Mouse (Mus musculus) embryonic facial prominence, embryonic 15.5 days (tissue): ENCODE results near the gene Rnf17. TPM values are rescaled to one million over a fixed set of nuclear protein-coding genes. Genes with fewer than 3 reads are reported as not detected.

Experiments used
- ATAC-seq: fragments of 200-750 bp; cut with Nextera tagmentation; 2 replicates; pipeline ENCODE4 v1.8.0; 2017; ENCODE audit warnings: low read depth, moderate TSS enrichment; ENCODE audit not compliant: insufficient number of reproducible peaks, low FRiP score, low TSS enrichment
- H3K27ac ChIP-seq: fragments of 300-500 bp; sonication (generic); replicated peaks from 2 replicates; pipeline ENCODE4 v1.5.1; 2015; ENCODE audit warnings: mild to moderate bottlenecking, inconsistent platforms
- H3K27me3 ChIP-seq: fragments of 300-500 bp; sonication (generic); 2 replicates; pipeline ENCODE4 v1.6.1; 2015; ENCODE audit warnings: inconsistent platforms
- H3K36me3 ChIP-seq: fragments of 300-500 bp; sonication (generic); 2 replicates; pipeline ENCODE4 v1.6.1; 2015; ENCODE audit warnings: mild to moderate bottlenecking, inconsistent platforms
- H3K4me1 ChIP-seq: fragments of 300-500 bp; sonication (generic); 2 replicates; pipeline ENCODE4 v1.6.1; 2015; ENCODE audit warnings: inconsistent platforms
- H3K4me2 ChIP-seq: fragments of 300-500 bp; sonication (generic); replicated peaks from 2 replicates; pipeline ENCODE4 v1.6.1; 2015; ENCODE audit warnings: mild to moderate bottlenecking, inconsistent platforms
- H3K4me3 ChIP-seq: fragments of 300-500 bp; sonication (generic); replicated peaks from 2 replicates; pipeline ENCODE4 v1.5.1; 2015; ENCODE audit warnings: mild to moderate bottlenecking, inconsistent platforms
- H3K9ac ChIP-seq: fragments of 300-500 bp; sonication (generic); 2 replicates; pipeline ENCODE4 v1.6.1; 2015; ENCODE audit warnings: inconsistent platforms
- H3K9me3 ChIP-seq: fragments of 300-500 bp; sonication (generic); replicated peaks from 2 replicates; pipeline ENCODE4 v1.6.1; 2016; ENCODE audit warnings: inconsistent platforms
- WGBS: fragments of 180-500 bp; shearing (Covaris S2); methylation state at CpG from one replicate; pipeline ENCODE4 v1.1.7; 2015; 5-methylcytosine and 5-hydroxymethylcytosine counted together
- polyA plus RNA-seq: library from polyadenylated mRNA; unstranded; fragments of >200 nt; fragmentation: Nextera tagmentation; extraction: Ambion mirVana; gene quantifications from 2 replicates; pipeline ENCODE4 v1.2.1, GENCODE M21; 2015

Rnf17 gene
- polyA plus RNA-seq, 1 experiment from 2014 or later = 1.5 TPM

GRCm38 (mm10) chr14:56569041-56569440 lies 166.7 kb downstream of the Rnf17 start:
- Histone ChIP-seq H3K9me3 (no peaks in the 10 kb centered on the region), H3K36me3 (0 out of 2 replicates have a peak, but pooled peaks cover under 1% of the 10 kb centered on the region), H3K9ac (no peak overlapping the region), H3K4me1 (0 out of 2 replicates have a peak, but pooled peaks cover 3% of the 10 kb centered on the region), H3K4me2 (no peak overlapping the region), H3K4me3 (no peak overlapping the region), H3K27me3 (no peaks in the 10 kb centered on the region), H3K27ac (no peak overlapping the region)
- 74% methylated on average over 4 of the region's 4 CpGs for WGBS
- no peak for ATAC-seq

- ATAC-seq = peak; percentile 99
- Histone ChIP-seq H3K9me3 (no peaks in the 10 kb centered on the region), H3K4me1 (peaks cover 11% of the 10 kb centered on the region), H3K4me2 (peak overlapping the region; percentile 80), H3K27me3 (no peaks in the 10 kb centered on the region), H3K27ac (peak overlapping the region; percentile 63; the same call in 1 of the 2 replicates), H3K4me3 (peak overlapping the region; percentile 89), H3K36me3 (no peaks in the 10 kb centered on the region), H3K9ac (peak overlapping the region; percentile 57)
- WGBS = under 1% methylated on average over 59 of the region's 59 CpGs
These were observed 169.1 kb downstream of the Rnf17 start for GRCm38 (mm10) chr14:56571310-56572093.

- Histone ChIP-seq H3K4me2 (peak overlapping the region; percentile 80), H3K4me3 (peak overlapping the region; percentile 89)
- ATAC-seq = no peak
These were observed 170.2 kb downstream of the Rnf17 start for GRCm38 (mm10) chr14:56572546-56572945.

More at GRCm38 (mm10) chr14:56572546-56572945, 170.2 kb downstream of the Rnf17 start:
- H3K27ac ChIP-seq = no peak overlapping the region
- no peak overlapping the region for H3K9ac ChIP-seq
- H3K9me3 ChIP-seq = no peaks in the 10 kb centered on the region
- H3K36me3 ChIP-seq = no peaks in the 10 kb centered on the region
- H3K4me1 ChIP-seq = peaks cover 11% of the 10 kb centered on the region
- no peaks in the 10 kb centered on the region for H3K27me3 ChIP-seq
- 74% methylated on average over 2 of the region's 2 CpGs for WGBS

Other genes with a start within 250 kb of the Rnf17 start
- not detected in 2 replicates for gene Gzmg, start 243.0 kb upstream of the Rnf17 start, polyA plus RNA-seq
- gene Gzmn, start 228.0 kb upstream of the Rnf17 start, polyA plus RNA-seq = not detected in 2 replicates
- not detected in 2 replicates for gene Gzmf, start 191.2 kb upstream of the Rnf17 start, polyA plus RNA-seq
- gene Gzmc, start 167.9 kb upstream of the Rnf17 start, polyA plus RNA-seq = 0.25 and 0.31 TPM in 2 replicates
- 0.46 and 0.67 TPM in 2 replicates for gene Gzmb, start 140.3 kb upstream of the Rnf17 start, polyA plus RNA-seq
- gene Atp12a, start 37.5 kb upstream of the Rnf17 start, polyA plus RNA-seq = 0.42 and 0.64 TPM in 2 replicates
- gene Cenpj, start 172.8 kb downstream of the Rnf17 start, polyA plus RNA-seq = 9.2 and 10.4 TPM in 2 replicates
- gene Parp4, start 173.0 kb downstream of the Rnf17 start, polyA plus RNA-seq = 4.2 and 4.7 TPM in 2 replicates